Mouse (Mus musculus): Measurements from ENCODE around the gene Tbc1d24. TPM values are rescaled to one million over a fixed set of nuclear protein-coding genes. Genes with fewer than 3 reads are reported as not detected.

Tbc1d24 gene
- polyA plus RNA-seq, 1 experiment from 2014 or later = 8.4 TPM

- H3K4me2 ChIP-seq (ENCODE audit: low read depth, low read length, severe bottlenecking) = no peak overlapping the region
- ATAC-seq (replicated peaks; ENCODE audit: low FRiP score) (no peak), DNase-seq (ENCODE audit: low spot score) (peak; percentile 75)
- no peak overlapping the region for H3K4me3 ChIP-seq (ENCODE audit: low read depth, low read length)
- H3K4me1 ChIP-seq (replicated peaks; ENCODE audit: control insufficient read depth, insufficient read depth, low read length) = peaks cover under 1% of the 10 kb centered on the region; the same call in 1 of the 2 replicates
- no peak overlapping the region for H3K27ac ChIP-seq (ENCODE audit: low read depth, low read length)
- H3K9ac ChIP-seq (ENCODE audit: low read length) = no peak overlapping the region
- no peaks in the 10 kb centered on the region for H3K27me3 ChIP-seq (ENCODE audit: control insufficient read depth, insufficient read depth, low read length)
- no peaks in the 10 kb centered on the region for H3K36me3 ChIP-seq (ENCODE audit: control insufficient read depth, insufficient read depth, low read length)
- 9% methylated on average over 3 of the region's 3 CpGs for WGBS
- no peaks in the 10 kb centered on the region for H3K9me3 ChIP-seq (ENCODE audit: control insufficient read depth, low read length)
Measured at GRCm38 (mm10) chr17:24173423-24173822, 31.9 kb downstream of the Tbc1d24 start.

- WGBS = 89% methylated on average over 4 of the region's 4 CpGs
- no peak overlapping the region for H3K9ac ChIP-seq (ENCODE audit: low read length)
- DNase-seq (ENCODE audit: low spot score) (no peak), ATAC-seq (replicated peaks; ENCODE audit: low FRiP score) (no peak)
- H3K9me3 ChIP-seq (ENCODE audit: control insufficient read depth, low read length) = no peaks in the 10 kb centered on the region
- H3K4me1 ChIP-seq (replicated peaks; ENCODE audit: control insufficient read depth, insufficient read depth, low read length) = peaks cover 8% of the 10 kb centered on the region; the same call in 1 of the 2 replicates
- H3K4me2 ChIP-seq (ENCODE audit: low read depth, low read length, severe bottlenecking) = no peak overlapping the region
- H3K27ac ChIP-seq (ENCODE audit: low read depth, low read length) = no peak overlapping the region
- H3K36me3 ChIP-seq (ENCODE audit: control insufficient read depth, insufficient read depth, low read length) = no peaks in the 10 kb centered on the region; the same call in 1 of the 2 replicates
- H3K27me3 ChIP-seq (ENCODE audit: control insufficient read depth, insufficient read depth, low read length) = no peaks in the 10 kb centered on the region
- H3K4me3 ChIP-seq (ENCODE audit: low read depth, low read length) = no peak overlapping the region
Measured at GRCm38 (mm10) chr17:24171738-24172137, 33.6 kb downstream of the Tbc1d24 start.

GRCm38 (mm10) chr17:24170729-24171128 lies 34.6 kb downstream of the Tbc1d24 start:
- Histone ChIP-seq H3K36me3 (ENCODE audit: control insufficient read depth, insufficient read depth, low read length) (no peaks in the 10 kb centered on the region; the same call in 1 of the 2 replicates), H3K27ac (ENCODE audit: low read depth, low read length) (no peak overlapping the region), H3K9ac (ENCODE audit: low read length) (no peak overlapping the region), H3K4me1 (replicated peaks; ENCODE audit: control insufficient read depth, insufficient read depth, low read length) (peaks cover 8% of the 10 kb centered on the region; the same call in 1 of the 2 replicates), H3K9me3 (ENCODE audit: control insufficient read depth, low read length) (no peaks in the 10 kb centered on the region), H3K4me2 (ENCODE audit: low read depth, low read length, severe bottlenecking) (no peak overlapping the region), H3K4me3 (ENCODE audit: low read depth, low read length) (no peak overlapping the region), H3K27me3 (ENCODE audit: control insufficient read depth, insufficient read depth, low read length) (no peaks in the 10 kb centered on the region)
- WGBS = 78% methylated on average over 5 of the region's 5 CpGs
- no peak for DNase-seq (ENCODE audit: low spot score)
- ATAC-seq (replicated peaks; ENCODE audit: low FRiP score) = no peak

GRCm38 (mm10) chr17:24170125-24170524 lies 35.2 kb downstream of the Tbc1d24 start:
- Histone ChIP-seq H3K27ac (ENCODE audit: low read depth, low read length) (no peak overlapping the region; the same call in 1 of the 2 replicates), H3K27me3 (ENCODE audit: control insufficient read depth, insufficient read depth, low read length) (no peaks in the 10 kb centered on the region), H3K9me3 (ENCODE audit: control insufficient read depth, low read length) (no peaks in the 10 kb centered on the region), H3K4me3 (ENCODE audit: low read depth, low read length) (peak overlapping the region; percentile 93), H3K36me3 (ENCODE audit: control insufficient read depth, insufficient read depth, low read length) (no peaks in the 10 kb centered on the region; the same call in 1 of the 2 replicates), H3K9ac (ENCODE audit: low read length) (peak overlapping the region; percentile 90), H3K4me2 (ENCODE audit: low read depth, low read length, severe bottlenecking) (peak overlapping the region; percentile 87), H3K4me1 (replicated peaks; ENCODE audit: control insufficient read depth, insufficient read depth, low read length) (peaks cover 8% of the 10 kb centered on the region; the same call in 1 of the 2 replicates)
- no peak for ATAC-seq (replicated peaks; ENCODE audit: low FRiP score)
- no peak for DNase-seq (ENCODE audit: low spot score)
- WGBS = 66% methylated on average over 3 of the region's 3 CpGs

- H3K9me3 ChIP-seq (ENCODE audit: control insufficient read depth, low read length) = no peaks in the 10 kb centered on the region
- peak; percentile 96 for DNase-seq (ENCODE audit: low spot score)
- peak; percentile 90 for ATAC-seq (replicated peaks; ENCODE audit: low FRiP score)
- H3K4me3 ChIP-seq (ENCODE audit: low read depth, low read length) = peak within 1 kb of the TSS; percentile 93
- no peaks in the 10 kb centered on the region; the same call in 1 of the 2 replicates for H3K36me3 ChIP-seq (ENCODE audit: control insufficient read depth, insufficient read depth, low read length)
- H3K27ac ChIP-seq (ENCODE audit: low read depth, low read length) = peak within 1 kb of the TSS; percentile 96
- WGBS = under 1% methylated on average over 58 of the region's 58 CpGs
- peak within 1 kb of the TSS; percentile 90 for H3K9ac ChIP-seq (ENCODE audit: low read length)
- no peaks in the 10 kb centered on the region for H3K27me3 ChIP-seq (ENCODE audit: control insufficient read depth, insufficient read depth, low read length)
- H3K4me1 ChIP-seq (replicated peaks; ENCODE audit: control insufficient read depth, insufficient read depth, low read length) = peaks cover 8% of the 10 kb centered on the region; the same call in 1 of the 2 replicates
- peak within 1 kb of the TSS; percentile 87 for H3K4me2 ChIP-seq (ENCODE audit: low read depth, low read length, severe bottlenecking)
Measured at GRCm38 (mm10) chr17:24169317-24170065, 35.9 kb downstream of the Tbc1d24 start, which contains the start of gene Atp6v0c. Gene Atp6v0c (minus strand): TSS chr17:24169702.

GRCm38 (mm10) chr17:24168590-24169277 lies 36.6 kb downstream of the Tbc1d24 start:
- under 1% methylated on average over 39 of the region's 41 CpGs for WGBS
- DNase-seq (ENCODE audit: low spot score) = peak; percentile 84
- Histone ChIP-seq H3K27me3 (ENCODE audit: control insufficient read depth, insufficient read depth, low read length) (no peaks in the 10 kb centered on the region), H3K4me2 (ENCODE audit: low read depth, low read length, severe bottlenecking) (peak overlapping the region; percentile 87), H3K36me3 (ENCODE audit: control insufficient read depth, insufficient read depth, low read length) (no peaks in the 10 kb centered on the region; the same call in 1 of the 2 replicates), H3K4me3 (ENCODE audit: low read depth, low read length) (peak overlapping the region; percentile 93), H3K9ac (ENCODE audit: low read length) (peak overlapping the region; percentile 90), H3K27ac (ENCODE audit: low read depth, low read length) (peak overlapping the region; percentile 96), H3K4me1 (replicated peaks; ENCODE audit: control insufficient read depth, insufficient read depth, low read length) (peaks cover 8% of the 10 kb centered on the region; the same call in 1 of the 2 replicates), H3K9me3 (ENCODE audit: control insufficient read depth, low read length) (no peaks in the 10 kb centered on the region)
- ATAC-seq (replicated peaks; ENCODE audit: low FRiP score) = peak; percentile 74

GRCm38 (mm10) chr17:24167891-24168505 lies 37.4 kb downstream of the Tbc1d24 start:
- DNase-seq (ENCODE audit: low spot score) = peak; percentile 61
- WGBS = 63% methylated on average over 7 of the region's 7 CpGs
- H3K27ac ChIP-seq (ENCODE audit: low read depth, low read length) = no peak overlapping the region; the same call in 1 of the 2 replicates

GRCm38 (mm10) chr17:24167120-24167519 lies 38.2 kb downstream of the Tbc1d24 start:
- H3K27me3 ChIP-seq (ENCODE audit: control insufficient read depth, insufficient read depth, low read length) = no peaks in the 10 kb centered on the region
- H3K4me1 ChIP-seq (replicated peaks; ENCODE audit: control insufficient read depth, insufficient read depth, low read length) = peaks cover 12% of the 10 kb centered on the region; the same call in 1 of the 2 replicates
- no peaks in the 10 kb centered on the region; the same call in 1 of the 2 replicates for H3K36me3 ChIP-seq (ENCODE audit: control insufficient read depth, insufficient read depth, low read length)
- H3K4me2 ChIP-seq (ENCODE audit: low read depth, low read length, severe bottlenecking) = no peak overlapping the region
- no peak for DNase-seq (ENCODE audit: low spot score)
- no peak overlapping the region for H3K9ac ChIP-seq (ENCODE audit: low read length)
- ATAC-seq (replicated peaks; ENCODE audit: low FRiP score) = no peak
- no peak overlapping the region for H3K4me3 ChIP-seq (ENCODE audit: low read depth, low read length)
- no peaks in the 10 kb centered on the region for H3K9me3 ChIP-seq (ENCODE audit: control insufficient read depth, low read length)
- WGBS = 91% methylated on average over 6 of the region's 6 CpGs
- H3K27ac ChIP-seq (ENCODE audit: low read depth, low read length) = no peak overlapping the region

More at GRCm38 (mm10) chr17:24167891-24168505, 37.4 kb downstream of the Tbc1d24 start:
- Histone ChIP-seq H3K36me3 (ENCODE audit: control insufficient read depth, insufficient read depth, low read length) (no peaks in the 10 kb centered on the region; the same call in 1 of the 2 replicates), H3K9ac (ENCODE audit: low read length) (peak overlapping the region; percentile 90), H3K4me1 (replicated peaks; ENCODE audit: control insufficient read depth, insufficient read depth, low read length) (peaks cover 8% of the 10 kb centered on the region; the same call in 1 of the 2 replicates), H3K4me3 (ENCODE audit: low read depth, low read length) (peak overlapping the region; percentile 93), H3K9me3 (ENCODE audit: control insufficient read depth, low read length) (no peaks in the 10 kb centered on the region), H3K27me3 (ENCODE audit: control insufficient read depth, insufficient read depth, low read length) (no peaks in the 10 kb centered on the region), H3K4me2 (ENCODE audit: low read depth, low read length, severe bottlenecking) (peak overlapping the region; percentile 87)
- no peak for ATAC-seq (replicated peaks; ENCODE audit: low FRiP score)

Measured in forebrain, embryonic 11.5 days (tissue).